Mouse (Mus musculus) heart, embryonic 11.5 days (tissue): ENCODE results near the gene Ins2. TPM values are rescaled to one million over a fixed set of nuclear protein-coding genes. Genes with fewer than 3 reads are reported as not detected.

Experiments used
- ATAC-seq: fragments of 200-750 bp; cut with Nextera tagmentation; replicated peaks from 2 replicates; pipeline ENCODE4 v1.8.0; 2017; ENCODE audit warnings: moderate library complexity; ENCODE audit not compliant: insufficient number of reproducible peaks, low FRiP score, low TSS enrichment
- H3K27ac ChIP-seq: fragments of 300-500 bp; sonication (generic); 2 replicates; pipeline ENCODE4 v1.5.1; 2014; ENCODE audit warnings: mild to moderate bottlenecking, low read depth, low read length
- H3K27me3 ChIP-seq: fragments of 300-500 bp; sonication (generic); 2 replicates; pipeline ENCODE4 v1.6.1; 2014; ENCODE audit warnings: mild to moderate bottlenecking, low read length, mixed read lengths; ENCODE audit not compliant: control insufficient read depth, insufficient read depth
- H3K36me3 ChIP-seq: fragments of 300-500 bp; sonication (generic); 2 replicates; pipeline ENCODE4 v1.6.1; 2014; ENCODE audit warnings: mild to moderate bottlenecking, low read length, moderate library complexity, mixed read lengths; ENCODE audit not compliant: control insufficient read depth, insufficient read depth
- H3K4me1 ChIP-seq: fragments of 300-500 bp; sonication (generic); 2 replicates; pipeline ENCODE4 v1.6.1; 2014; ENCODE audit warnings: low read length; ENCODE audit not compliant: control insufficient read depth, insufficient read depth
- H3K4me2 ChIP-seq: fragments of 300-500 bp; sonication (generic); 2 replicates; pipeline ENCODE4 v1.6.1; 2014; ENCODE audit warnings: mild to moderate bottlenecking, moderate library complexity
- H3K4me3 ChIP-seq: fragments of 300-500 bp; sonication (generic); 2 replicates; pipeline ENCODE4 v1.5.1; 2014; ENCODE audit warnings: low read depth, low read length
- H3K9ac ChIP-seq: fragments of 300-500 bp; sonication (generic); 2 replicates; pipeline ENCODE4 v1.6.1; 2014; ENCODE audit warnings: mild to moderate bottlenecking, low read depth, low read length, moderate library complexity
- H3K9me3 ChIP-seq: fragments of 300-500 bp; sonication (generic); replicated peaks from 2 replicates; pipeline ENCODE4 v1.6.1; 2016; ENCODE audit warnings: low read length; ENCODE audit not compliant: control insufficient read depth
- WGBS: fragments of 180-500 bp; shearing (Covaris S2); extraction: QIAGEN DNeasy Blood & Tissue Kit; methylation state at CpG from one replicate; pipeline ENCODE4 v1.1.7; 2014; ENCODE audit not compliant: insufficient replicate concordance; 5-methylcytosine and 5-hydroxymethylcytosine counted together
- polyA plus RNA-seq: library from polyadenylated mRNA; unstranded; fragments of >200 nt; fragmentation: Nextera tagmentation; extraction: Ambion mirVana; gene quantifications from 2 replicates; pipeline ENCODE4 v1.2.1, GENCODE M21; 2014

The Ins2 gene
- polyA plus RNA-seq, 1 experiment from 2014 or later = not detected

DNA sequence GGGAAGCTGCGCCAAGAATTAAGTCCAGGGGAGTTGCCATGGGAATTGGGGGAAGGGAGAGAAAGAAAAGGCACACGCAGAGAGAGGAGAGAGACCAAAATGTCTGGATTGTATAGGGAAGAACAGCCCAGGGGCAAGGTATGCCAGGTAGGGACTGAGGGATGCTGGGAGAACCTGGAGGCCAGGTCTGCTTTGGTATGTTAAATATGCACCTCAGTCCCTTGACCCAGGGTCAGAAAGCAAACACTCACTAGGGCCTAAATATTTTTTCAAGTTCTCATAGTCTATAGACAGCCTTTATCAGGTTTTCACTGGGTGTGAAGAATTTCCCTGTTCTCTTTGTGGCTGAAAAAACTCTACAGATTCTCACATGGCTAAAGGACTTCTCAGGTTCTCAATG lies 36.3 kb downstream of the Ins2 start:
- no peaks in the 10 kb centered on the region for H3K4me1 ChIP-seq
- WGBS = 86% methylated on average over 2 of the region's 2 CpGs
- H3K36me3 ChIP-seq = no peaks in the 10 kb centered on the region
- no peak overlapping the region for H3K4me3 ChIP-seq
- H3K27me3 ChIP-seq = no peaks in the 10 kb centered on the region
- no peak for ATAC-seq
- no peaks in the 10 kb centered on the region for H3K9me3 ChIP-seq
- H3K27ac ChIP-seq = no peak overlapping the region
- no peak overlapping the region for H3K4me2 ChIP-seq
- H3K9ac ChIP-seq = no peak overlapping the region

DNA sequence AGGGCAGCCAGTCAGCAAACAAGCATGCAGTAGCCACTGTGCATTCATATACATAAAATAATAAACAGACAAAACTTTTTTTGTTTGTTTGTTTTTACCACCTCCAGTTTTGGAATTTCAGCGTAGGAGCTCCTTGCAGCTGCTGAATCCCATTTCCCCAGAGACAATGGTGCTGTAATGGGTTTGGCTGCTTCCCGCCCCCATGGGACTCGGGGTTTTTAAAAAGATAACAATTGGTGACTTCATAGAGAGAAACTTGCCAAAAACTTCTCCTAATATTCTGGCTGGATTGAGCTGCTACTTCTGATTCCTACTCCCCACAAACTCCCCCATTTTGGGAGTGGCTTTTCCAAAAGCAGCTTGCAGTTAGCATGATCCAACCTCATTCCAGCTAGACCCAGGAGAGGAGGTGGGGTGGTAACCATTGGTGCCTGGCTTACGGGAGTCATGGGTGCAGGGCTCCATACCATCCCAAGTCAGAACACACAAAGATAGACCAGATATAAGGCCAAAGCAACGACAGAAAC lies 43.8 kb downstream of the Ins2 start:
- no peaks in the 10 kb centered on the region for H3K27me3 ChIP-seq
- H3K4me2 ChIP-seq = no peak overlapping the region
- H3K4me3 ChIP-seq = no peak overlapping the region
- no peaks in the 10 kb centered on the region for H3K9me3 ChIP-seq
- no peaks in the 10 kb centered on the region for H3K4me1 ChIP-seq
- H3K36me3 ChIP-seq = no peaks in the 10 kb centered on the region
- ATAC-seq = no peak
- no peak overlapping the region for H3K27ac ChIP-seq
- 57% methylated on average over 5 of the region's 5 CpGs for WGBS
- H3K9ac ChIP-seq = no peak overlapping the region

DNA sequence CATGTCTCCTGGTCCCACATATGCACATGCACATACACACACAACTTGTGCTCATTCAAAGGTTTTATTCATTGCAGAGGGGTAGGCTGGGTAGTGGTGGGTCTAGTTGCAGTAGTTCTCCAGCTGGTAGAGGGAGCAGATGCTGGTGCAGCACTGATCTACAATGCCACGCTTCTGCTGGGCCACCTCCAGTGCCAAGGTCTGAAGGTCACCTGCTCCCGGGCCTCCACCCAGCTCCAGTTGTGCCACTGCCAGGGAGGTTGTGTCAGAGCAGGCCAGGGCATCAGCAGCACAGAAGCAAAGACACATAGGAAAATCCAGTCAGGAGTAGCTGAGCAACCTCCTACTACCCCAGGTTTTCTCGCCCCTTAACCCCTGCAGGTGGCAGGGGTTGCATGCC lies 64.6 kb downstream of the Ins2 start:
- no peak overlapping the region for H3K27ac ChIP-seq
- no peak overlapping the region for H3K9ac ChIP-seq
- no peak overlapping the region for H3K4me2 ChIP-seq
- WGBS = 84% methylated on average over 3 of the region's 3 CpGs
- no peaks in the 10 kb centered on the region for H3K27me3 ChIP-seq
- no peak overlapping the region for H3K4me3 ChIP-seq
- no peaks in the 10 kb centered on the region for H3K36me3 ChIP-seq
- no peaks in the 10 kb centered on the region for H3K4me1 ChIP-seq
- ATAC-seq = no peak
- H3K9me3 ChIP-seq = no peaks in the 10 kb centered on the region

DNA sequence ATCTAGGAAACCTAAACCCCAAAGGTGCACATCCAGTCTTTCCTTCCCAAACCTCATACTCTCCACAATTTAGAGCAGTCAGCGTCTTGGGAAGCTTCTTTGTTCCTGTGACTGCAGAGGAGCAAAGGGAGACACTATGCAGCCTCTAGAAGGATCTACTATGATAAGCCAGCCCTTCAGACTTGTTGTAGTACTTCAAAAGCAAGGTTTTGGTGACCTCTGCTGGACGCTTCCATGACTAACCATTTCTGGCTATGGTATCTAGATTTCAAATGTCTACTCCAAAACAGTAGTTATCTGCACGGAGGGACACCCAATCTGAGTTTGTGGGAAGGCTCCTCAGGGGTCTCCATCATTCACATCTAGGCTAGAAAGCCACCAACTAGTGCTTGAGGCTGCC lies 67.5 kb downstream of the Ins2 start:
- 4% methylated on average over 3 of the region's 3 CpGs for WGBS
- H3K27me3 ChIP-seq = no peaks in the 10 kb centered on the region
- no peak overlapping the region for H3K4me2 ChIP-seq
- peak overlapping the region; percentile 55; the same call in 1 of the 2 replicates for H3K9ac ChIP-seq
- H3K27ac ChIP-seq = no peak overlapping the region
- no peaks in the 10 kb centered on the region for H3K4me1 ChIP-seq
- no peak overlapping the region for H3K4me3 ChIP-seq
- peaks cover 14% of the 10 kb centered on the region for H3K9me3 ChIP-seq
- no peaks in the 10 kb centered on the region for H3K36me3 ChIP-seq
- no peak for ATAC-seq

DNA sequence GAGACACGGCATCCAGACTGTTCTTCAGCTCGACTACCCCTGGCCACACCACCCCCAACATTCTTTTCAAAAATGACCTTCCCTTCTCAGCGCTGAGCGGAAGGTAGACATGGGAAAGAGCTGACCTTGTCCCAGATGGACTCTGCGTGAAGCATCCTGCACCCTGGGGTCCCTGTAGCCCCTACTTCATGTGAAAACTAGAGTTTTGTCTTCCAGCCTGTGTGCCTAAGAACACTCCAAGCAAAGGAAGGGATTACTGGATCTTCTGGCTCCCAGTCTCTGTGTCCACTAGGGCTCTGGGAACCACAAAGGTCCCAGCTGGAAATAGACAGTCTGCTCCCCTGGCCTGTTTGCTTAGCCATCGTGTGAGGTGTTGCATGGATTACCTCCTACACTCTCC lies 68.0 kb downstream of the Ins2 start:
- no peak for ATAC-seq
- Histone ChIP-seq H3K27ac (no peak overlapping the region), H3K4me3 (no peak overlapping the region), H3K27me3 (no peaks in the 10 kb centered on the region), H3K9ac (peak overlapping the region; percentile 55; the same call in 1 of the 2 replicates), H3K4me2 (no peak overlapping the region), H3K4me1 (no peaks in the 10 kb centered on the region), H3K9me3 (peaks cover 18% of the 10 kb centered on the region), H3K36me3 (no peaks in the 10 kb centered on the region)
- 74% methylated on average over 6 of the region's 6 CpGs for WGBS

DNA sequence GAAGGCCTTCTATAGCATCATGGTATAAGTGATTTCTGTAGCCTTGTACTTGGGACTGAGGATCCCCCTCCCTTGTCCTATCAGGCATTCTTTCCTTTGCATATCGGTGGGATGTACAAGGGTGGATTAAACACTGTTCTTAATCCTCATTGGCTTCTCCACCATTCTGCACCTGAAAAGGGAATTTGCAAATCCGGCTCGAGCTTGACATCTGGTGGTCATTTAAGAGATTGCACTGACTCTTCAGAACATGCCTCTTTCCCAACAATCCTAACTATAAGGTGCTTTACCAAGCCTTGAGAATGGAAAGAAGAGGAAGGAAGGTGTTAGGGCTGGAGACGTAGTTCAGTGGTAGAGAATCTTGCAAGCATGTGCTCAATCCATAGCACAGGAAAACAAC lies 71.1 kb downstream of the Ins2 start:
- H3K9me3 ChIP-seq = peaks cover 33% of the 10 kb centered on the region
- H3K27ac ChIP-seq = no peak overlapping the region
- H3K9ac ChIP-seq = no peak overlapping the region
- H3K4me2 ChIP-seq = no peak overlapping the region
- 14% methylated on average over 4 of the region's 4 CpGs for WGBS
- no peaks in the 10 kb centered on the region for H3K4me1 ChIP-seq
- no peaks in the 10 kb centered on the region for H3K27me3 ChIP-seq
- ATAC-seq = no peak
- H3K36me3 ChIP-seq = peaks cover 12% of the 10 kb centered on the region; the same call in 1 of the 2 replicates
- no peak overlapping the region for H3K4me3 ChIP-seq

DNA sequence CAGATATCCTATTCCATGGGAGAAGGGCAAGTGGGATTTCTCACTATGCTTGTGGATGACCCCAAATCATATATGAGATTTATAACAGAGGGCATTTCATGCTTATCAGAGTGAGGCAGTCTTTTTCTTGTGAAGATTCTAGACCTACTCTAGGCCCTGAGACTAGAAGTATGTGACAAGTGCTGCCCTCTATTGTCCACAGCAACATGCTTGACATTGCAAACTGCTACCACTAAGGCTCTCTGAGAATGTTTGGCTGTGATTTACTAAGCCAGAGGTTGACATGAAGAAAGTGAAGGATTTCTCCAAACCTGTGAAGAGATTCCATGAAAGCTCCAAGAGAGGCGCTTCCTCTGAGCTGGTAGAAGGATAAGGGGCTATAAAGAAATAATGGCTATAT lies 72.1 kb downstream of the Ins2 start:
- Histone ChIP-seq H3K27me3 (peaks cover 4% of the 10 kb centered on the region; the same call in 1 of the 2 replicates), H3K4me1 (no peaks in the 10 kb centered on the region), H3K36me3 (peaks cover 13% of the 10 kb centered on the region; the same call in 1 of the 2 replicates), H3K4me3 (no peak overlapping the region), H3K9me3 (peaks cover 33% of the 10 kb centered on the region), H3K9ac (no peak overlapping the region), H3K4me2 (no peak overlapping the region), H3K27ac (no peak overlapping the region)
- no peak for ATAC-seq
- WGBS = 95% methylated on average over 1 of the region's 1 CpGs

DNA sequence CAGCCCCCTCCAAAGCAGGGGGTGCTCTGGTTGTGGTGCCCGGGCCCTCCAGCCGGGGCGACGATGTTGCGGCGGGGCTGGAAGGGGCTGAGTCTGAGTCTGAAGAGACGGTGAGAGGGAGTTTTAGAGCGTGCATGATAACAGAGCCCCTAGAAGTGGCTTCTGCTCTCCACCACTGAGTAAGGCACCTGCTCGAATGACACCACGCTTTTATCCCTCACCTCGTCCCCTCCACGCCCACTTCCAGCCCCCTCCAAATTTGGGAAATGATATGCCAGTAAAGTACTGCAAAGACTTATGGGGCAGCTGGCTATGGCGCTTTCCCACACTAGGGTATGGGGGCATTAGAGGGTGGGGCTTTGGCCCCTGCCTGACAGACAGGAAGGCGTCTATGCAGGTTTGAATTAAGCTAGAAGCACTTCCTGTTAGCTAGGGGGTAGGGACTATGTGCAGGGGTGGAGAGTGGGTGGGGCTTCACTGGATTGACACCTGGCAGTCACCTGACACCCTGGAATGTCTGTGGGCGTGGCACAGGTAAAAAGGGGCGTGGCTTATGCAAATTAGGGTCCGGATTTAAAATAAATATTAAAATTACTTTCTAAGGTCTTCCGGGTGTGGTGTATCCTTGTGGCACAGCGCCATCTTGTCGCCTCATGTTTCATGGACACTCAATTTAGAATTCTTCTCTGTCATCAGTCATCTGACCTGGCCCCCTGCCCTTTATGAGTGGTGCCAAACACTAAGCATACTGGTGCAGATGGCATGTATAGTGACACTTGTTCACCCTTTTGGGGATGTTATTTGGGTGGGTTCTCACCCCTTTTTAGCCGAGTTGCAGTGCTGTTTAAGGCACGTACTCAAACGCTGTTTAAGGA lies 73.2 kb downstream of the Ins2 start, which contains the start of gene Gm49394:
Gene Gm49394 (minus strand): TSS at position 192 of the 875 bp plus-strand sequence.
- WGBS = 82% methylated on average over 23 of the region's 23 CpGs
- Histone ChIP-seq H3K9me3 (peaks cover 33% of the 10 kb centered on the region), H3K36me3 (peaks cover 13% of the 10 kb centered on the region; the same call in 1 of the 2 replicates), H3K9ac (no peak within 1 kb of the TSS), H3K4me1 (no peaks in the 10 kb centered on the region), H3K4me3 (no peak within 1 kb of the TSS), H3K27me3 (peaks cover 15% of the 10 kb centered on the region), H3K27ac (no peak within 1 kb of the TSS), H3K4me2 (no peak within 1 kb of the TSS)
- no peak; the same call in 1 of the 2 replicates for ATAC-seq
